ENCODE assay signal across 7 mouse cellular contexts in the genomic region with DNA sequence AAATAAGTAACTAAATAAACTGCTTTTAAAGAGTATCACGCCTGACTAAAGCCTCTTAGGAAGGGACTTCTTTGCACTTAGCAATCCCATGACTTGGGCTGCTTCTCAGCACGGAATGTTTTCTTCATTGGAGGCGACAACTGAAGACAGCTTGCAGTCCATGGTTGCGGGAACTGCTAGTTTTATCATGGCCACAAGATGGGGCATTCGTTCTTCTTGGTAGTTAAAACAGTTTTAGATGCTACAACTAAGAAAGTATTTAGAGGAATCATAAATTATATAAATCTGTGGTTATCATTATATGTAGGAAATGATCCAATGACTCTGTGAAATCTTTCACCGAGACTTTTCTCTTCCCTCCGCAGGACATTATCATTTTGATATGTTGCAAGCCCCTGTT. TPM values are rescaled to one million over a fixed set of nuclear protein-coding genes. Genes with fewer than 3 reads are reported as not detected.
DNase-seq lines count a peak whose midpoint lies in the region; ATAC-seq and TF ChIP-seq lines count a peak whose summit lies in the region.

No protein-coding gene starts in this region.

- H3K27me3 ChIP-seq in C2C12 (ENCODE audit: control insufficient read depth, insufficient read depth, insufficient read length): no peaks in the 10 kb centered on the region
- H3K27me3 ChIP-seq in G1E (ENCODE audit: insufficient read depth, low read length): no peaks in the 10 kb centered on the region
- H3K27me3 ChIP-seq in lung, embryonic 14.5 days (ENCODE audit: insufficient read depth, low read length): no peaks in the 10 kb centered on the region

- peak; percentile 38 for TF ChIP-seq CTCF in C2C12 (IDR thresholded peaks at IDR 0.05; ENCODE audit: control insufficient read depth, insufficient read depth, insufficient read length)
- peak; percentile 9; the same call in 1 of the 2 replicates for TF ChIP-seq CTCF in G1E (IDR thresholded peaks at IDR 0.05; ENCODE audit: low read depth, low read length)
- peak; percentile 78 for TF ChIP-seq CTCF in lung, embryonic 14.5 days (IDR thresholded peaks at IDR 0.05; ENCODE audit: low read depth)

- peaks cover 23% of the 10 kb centered on the region for H3K4me1 ChIP-seq in G1E (ENCODE audit: insufficient read depth, low read depth, low read length)
- H3K4me1 ChIP-seq in lung, embryonic 14.5 days (ENCODE audit: insufficient read depth): no peaks in the 10 kb centered on the region

- H3K27ac ChIP-seq in lung, embryonic 14.5 days (ENCODE audit: low read depth): no peak overlapping the region

- H3K4me3 ChIP-seq in C2C12 (ENCODE audit: insufficient read depth, poor library complexity, severe bottlenecking) (no peak overlapping the region), G1E (ENCODE audit: low read depth, low read length) (no peak overlapping the region)
- no peak overlapping the region for H3K4me3 ChIP-seq in lung, embryonic 14.5 days (ENCODE audit: low read depth, low read length)

- H3K79me2 ChIP-seq in C2C12 (ENCODE audit: control insufficient read depth, insufficient read depth): no peaks in the 10 kb centered on the region

- H3ac ChIP-seq in C2C12 (ENCODE audit: control insufficient read depth, insufficient read length, low read depth): no peak overlapping the region

- peak overlapping the region; percentile 55 for H3K4me2 ChIP-seq in lung, embryonic 14.5 days

- no peak for DNase-seq in G1E (ENCODE audit: low spot score)
- DNase-seq in cerebellum, adult 9-10 months: peak; percentile 55
- peak; percentile 67 to 78 for DNase-seq in kidney, postnatal 36 days
- DNase-seq in lung, embryonic 14.5 days: peak; percentile 92
- peak; percentile 68 for DNase-seq in right cerebral cortex, adult 18-20 months

- H3K9me3 ChIP-seq in G1E (replicated peaks): no peaks in the 10 kb centered on the region
- H3K9me3 ChIP-seq in lung, embryonic 14.5 days (ENCODE audit: low read depth, low read length): no peaks in the 10 kb centered on the region

- ATAC-seq in G1E (ENCODE audit: extremely low read depth, insufficient number of reproducible peaks, low FRiP score, poor library complexity, severe bottlenecking): peak; percentile 24; the same call in 1 of the 2 replicates
- ATAC-seq in granulocyte monocyte progenitor cell, adult 5-6 weeks (replicated peaks; ENCODE audit: poor library complexity, severe bottlenecking): 0 out of 2 replicates have a peak, but pooled peaks have one; percentile 39
- no peak for ATAC-seq in lung, embryonic 14.5 days (ENCODE audit: insufficient read depth)

- no peaks in the 10 kb centered on the region for H3K79me3 ChIP-seq in C2C12 (ENCODE audit: low read depth)

- H3K36me3 ChIP-seq in C2C12 (ENCODE audit: control insufficient read depth, insufficient read depth): no peaks in the 10 kb centered on the region
- H3K36me3 ChIP-seq in G1E (replicated peaks): peaks cover 56% of the 10 kb centered on the region
- no peaks in the 10 kb centered on the region for H3K36me3 ChIP-seq in lung, embryonic 14.5 days (ENCODE audit: insufficient read depth)

- no peak overlapping the region for H3K9ac ChIP-seq in lung, embryonic 14.5 days

- 29% methylated on average over 7 of the region's 7 CpGs for WGBS in lung, embryonic 14.5 days

TF ChIP-seq in C2C12, 6 proteins besides CTCF, POLR2A, EP300 and RAD21:
- no peak for TF ChIP-seq MYOD1 (IDR thresholded peaks at IDR 0.05; ENCODE audit: control insufficient read depth, insufficient read length, low read depth)
- TF ChIP-seq FOSL1 (IDR thresholded peaks at IDR 0.05; ENCODE audit: insufficient read depth, low read length, poor library complexity, severe bottlenecking): no peak
- TF ChIP-seq MAX (IDR thresholded peaks at IDR 0.05): no peak
- no peak for TF ChIP-seq CEBPB (IDR thresholded peaks at IDR 0.05; ENCODE audit: low read depth)
- TF ChIP-seq USF1 (IDR thresholded peaks at IDR 0.05; ENCODE audit: low read depth): no peak
- TF ChIP-seq MYOG (IDR thresholded peaks at IDR 0.05; ENCODE audit: control insufficient read depth, extremely low read depth, insufficient read length): no peak

RNA-seq across cellular contexts. Expression of gene Gtf2a1, which starts 50.4 kb away (rescaled TPM):
- 5.1 TPM for polyA plus RNA-seq in C2C12 (2012; fragmentation: generic; extraction: Trizol)
- total RNA-seq in G1E (2014; fragmentation: Nextera tagmentation): 153 and 157 TPM in 2 replicates
- 62.3 and 76.3 TPM in 2 replicates for total RNA-seq in G1E (2017)
- polyA plus RNA-seq in G1E (2012): 10.3 and 13.5 TPM in 2 replicates
- total RNA-seq in granulocyte monocyte progenitor cell, adult 5-6 weeks (2014; fragmentation: Nextera tagmentation): 26.0 and 36.6 TPM in 2 replicates
- total RNA-seq in granulocyte monocyte progenitor cell, adult 5-6 weeks (2017): 29.3 and 39.8 TPM in 2 replicates
- 36.1 and 38.2 TPM in 2 replicates for polyA plus RNA-seq in lung, embryonic 14.5 days (2014; fragmentation: Nextera tagmentation; extraction: Ambion mirVana)

Comparison
In these comparisons a context has a peak if more than half of its experiments do, and no peak if none do; other contexts are left out.
1. CTCF ChIP-seq: peak in every context shown above with its lines; median percentile 78 in lung, embryonic 14.5 days; 38 in C2C12; 9 in G1E.